Mouse (Mus musculus) urinary bladder, postnatal 25 days (tissue): Measurements from ENCODE around the gene Rbm46.

Source experiments
- DNase-seq: peaks from one replicate; pipeline ENCODE4 v3.0.0; 2022; ENCODE audit warnings: low spot score

The Rbm46 gene

GRCm38 (mm10) chr3:82876372-82876739 is at the start of gene Rbm46:
Gene Rbm46 (minus strand): TSS chr3:82876483.
- peak; percentile 77 for DNase-seq

GRCm38 (mm10) chr3:82915632-82916031 is 39.3 kb upstream of the Rbm46 start:
- DNase-seq, result no peak

- DNase-seq, result no peak
Measured at GRCm38 (mm10) chr3:82908671-82909070, 32.4 kb upstream of the Rbm46 start.

GRCm38 (mm10) chr3:82904211-82904908 is 28.1 kb upstream of the Rbm46 start:
- no peak for DNase-seq

GRCm38 (mm10) chr3:82903613-82904205 is 27.4 kb upstream of the Rbm46 start, which contains the start of gene Lrat:
Gene Lrat (minus strand): TSS chr3:82903973.
- DNase-seq, result no peak

GRCm38 (mm10) chr3:82902757-82903612 is 26.7 kb upstream of the Rbm46 start:
- no peak for DNase-seq

GRCm38 (mm10) chr3:82888842-82889241 is 12.6 kb upstream of the Rbm46 start:
- no peak for DNase-seq

GRCm38 (mm10) chr3:82877258-82877657 is 975 bp upstream of the Rbm46 start:
- DNase-seq, result no peak

GRCm38 (mm10) chr3:82875671-82876371 is 462 bp downstream of the Rbm46 start:
- DNase-seq, result peak; percentile 5

- DNase-seq, result peak; percentile 9
Measured at GRCm38 (mm10) chr3:82857414-82858077, 18.7 kb downstream of the Rbm46 start.

GRCm38 (mm10) chr3:82825165-82825564 is 51.1 kb downstream of the Rbm46 start:
- no peak for DNase-seq

GRCm38 (mm10) chr3:82811851-82812250 is 64.4 kb downstream of the Rbm46 start:
- DNase-seq, result no peak

GRCm38 (mm10) chr3:82810334-82811120 is 65.8 kb downstream of the Rbm46 start:
- DNase-seq, result no peak

GRCm38 (mm10) chr3:82809769-82810168 is 66.5 kb downstream of the Rbm46 start:
- DNase-seq, result no peak

- DNase-seq, result no peak
Measured at GRCm38 (mm10) chr3:82808323-82808911, 67.9 kb downstream of the Rbm46 start.

- no peak for DNase-seq
Measured at GRCm38 (mm10) chr3:82805291-82805690, 71.0 kb downstream of the Rbm46 start.

GRCm38 (mm10) chr3:82800470-82800843 is 75.8 kb downstream of the Rbm46 start:
- no peak for DNase-seq

- DNase-seq, result no peak
Measured at GRCm38 (mm10) chr3:82799735-82800469, 76.4 kb downstream of the Rbm46 start.

- no peak for DNase-seq
Measured at GRCm38 (mm10) chr3:82793656-82794055, 82.6 kb downstream of the Rbm46 start.

- no peak for DNase-seq
Measured at GRCm38 (mm10) chr3:82791663-82792062, 84.6 kb downstream of the Rbm46 start.
